9 mouse cellular contexts compared by ENCODE assay signal in the genomic region with DNA sequence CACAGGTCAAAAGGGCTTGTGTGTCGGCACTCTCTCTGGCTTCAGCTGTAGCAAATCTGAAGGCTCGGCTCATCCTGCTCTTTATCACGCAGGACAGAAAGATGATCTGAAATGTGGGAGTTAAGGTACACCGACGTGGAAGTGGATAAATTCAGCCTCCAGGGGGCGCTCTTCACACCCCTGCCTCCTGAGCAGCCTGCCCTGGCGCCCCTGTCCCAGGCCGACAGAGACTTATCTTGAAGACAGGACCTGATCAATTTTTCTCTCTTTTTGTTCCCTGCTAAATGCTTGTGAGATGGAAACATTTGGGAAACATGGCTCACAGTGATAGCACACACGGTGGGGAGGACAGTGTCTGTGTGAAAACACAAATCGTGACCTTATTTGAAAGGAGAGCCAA. TPM values are rescaled to one million over a fixed set of nuclear protein-coding genes. Genes with fewer than 3 reads are reported as not detected.
DNase-seq lines count a peak whose midpoint lies in the region; ATAC-seq and TF ChIP-seq lines count a peak whose summit lies in the region.
"Had no signal": no experiment of that assay in that cellular context is flagged by ENCODE, and none has a peak within 500 bp of the region (broad histone marks: within the 10 kb centered on the region; RNA-seq: fewer than 3 reads in every experiment).

No protein-coding gene starts in this region.

- peaks cover 17% of the 10 kb centered on the region for H3K36me3 ChIP-seq in forebrain, embryonic 10.5 days (replicated peaks)
- H3K36me3 ChIP-seq in midbrain, postnatal 0 days (ENCODE audit: insufficient read depth, low read length): peaks cover 23% of the 10 kb centered on the region
- H3K36me3 ChIP-seq: liver, embryonic 15.5 days had no signal

- 27% methylated on average over 10 of the region's 10 CpGs for whole genome bisulfite sequencing in forebrain, embryonic 10.5 days
- 19% methylated on average over 10 of the region's 10 CpGs for WGBS in midbrain, postnatal 0 days

- H3K9me3 ChIP-seq in forebrain, embryonic 10.5 days: no peaks in the 10 kb centered on the region
- no peaks in the 10 kb centered on the region for H3K9me3 ChIP-seq in midbrain, postnatal 0 days (ENCODE audit: low read length)
- H3K9me3 ChIP-seq: liver, embryonic 15.5 days had no signal

- no peak overlapping the region for H3K9ac ChIP-seq in midbrain, postnatal 0 days (replicated peaks; ENCODE audit: low read length, poor library complexity, severe bottlenecking)
- H3K9ac ChIP-seq: liver, embryonic 15.5 days had no signal

- DNase-seq in heart, adult 18-20 months: peak; percentile 31 to 61
- DNase-seq in heart, postnatal 25 days (ENCODE audit: low spot score): no peak
- peak; percentile 60 for DNase-seq in 416B (ENCODE audit: low read depth)
- DNase-seq in T-cell, adult 2 months (ENCODE audit: low spot score): peak; percentile 55
- DNase-seq in forebrain, embryonic 10.5 days (ENCODE audit: extremely low spot score, low spot score): peak; percentile 60
- peak; percentile 43 for DNase-seq in midbrain, postnatal 0 days (ENCODE audit: low spot score)
- DNase-seq in urinary bladder, postnatal 25 days (ENCODE audit: low spot score): no peak

- peak; percentile 54 for ATAC-seq in inflammation-experienced regulatory T-cells, adult 6 months
- ATAC-seq in midbrain, postnatal 0 days (ENCODE audit: low FRiP score): no peak

- no peaks in the 10 kb centered on the region for H3K27me3 ChIP-seq in forebrain, embryonic 10.5 days (ENCODE audit: poor library complexity, severe bottlenecking)
- no peaks in the 10 kb centered on the region for H3K27me3 ChIP-seq in midbrain, postnatal 0 days (ENCODE audit: insufficient read depth, low read length)

- H3K4me2 ChIP-seq in midbrain, postnatal 0 days (ENCODE audit: low read depth, low read length, poor library complexity, severe bottlenecking): no peak overlapping the region
- H3K4me2 ChIP-seq: liver, embryonic 15.5 days had no signal

- peak; percentile 83 for TF ChIP-seq CTCF in midbrain, postnatal 0 days (IDR thresholded peaks at IDR 0.05)

- intact Hi-C loops in heart, postnatal 25 days (cut with DNase I): no loop called here

- no peak overlapping the region for H3K4me3 ChIP-seq in forebrain, embryonic 10.5 days
- no peak overlapping the region for H3K4me3 ChIP-seq in midbrain, postnatal 0 days (ENCODE audit: low read depth, low read length)
- H3K4me3 ChIP-seq: liver, embryonic 15.5 days had no signal

- H3K27ac ChIP-seq in forebrain, embryonic 10.5 days: no peak overlapping the region
- no peak overlapping the region for H3K27ac ChIP-seq in midbrain, postnatal 0 days (ENCODE audit: low read depth, low read length)
- H3K27ac ChIP-seq: liver, embryonic 15.5 days had no signal

- peaks cover 16% of the 10 kb centered on the region for H3K4me1 ChIP-seq in forebrain, embryonic 10.5 days
- H3K4me1 ChIP-seq in midbrain, postnatal 0 days (ENCODE audit: insufficient read depth, low read length): no peaks in the 10 kb centered on the region
- H3K4me1 ChIP-seq: liver, embryonic 15.5 days had no signal

RNA-seq across cellular contexts. Expression of gene Tmem44, which starts 11.2 kb away (rescaled TPM):
- total RNA-seq in heart, adult 18-20 months (2021): 1 to 10 TPM; 3.8 to 4.4 TPM
- total RNA-seq in heart, postnatal 25 days (2021): 1 to 10 TPM; 6.5 to 7.8 TPM
- 18.8 and 19.9 TPM in 2 replicates for polyA plus RNA-seq in forebrain, embryonic 10.5 days (2016; fragmentation: Nextera tagmentation; extraction: Ambion mirVana)
- under 1 TPM; 0.17 to 0.81 (median 0.70) TPM for polyA plus RNA-seq in inflammation-experienced regulatory T-cells, adult 6 months (2017; shearing (Covaris generic))
- total RNA-seq in midbrain, postnatal 0 days (2014; rRNA removed): 114 and 124 TPM in 2 replicates
- 64.3 and 67.7 TPM in 2 replicates for polyA plus RNA-seq in midbrain, postnatal 0 days (2015; fragmentation: Nextera tagmentation; extraction: Ambion mirVana)

RNA-seq across cellular contexts. Expression of gene Lsg1, which starts 48.0 kb away (rescaled TPM):
- 10 to 100 TPM; 19.5 to 23.4 TPM for total RNA-seq in heart, adult 18-20 months (2021)
- 10 to 100 TPM; 16.9 to 18.8 TPM for total RNA-seq in heart, postnatal 25 days (2021)
- polyA plus RNA-seq in forebrain, embryonic 10.5 days (2016; fragmentation: Nextera tagmentation; extraction: Ambion mirVana): 86.6 and 87.4 TPM in 2 replicates
- polyA plus RNA-seq in inflammation-experienced regulatory T-cells, adult 6 months (2017; shearing (Covaris generic)): 10 to 100 TPM; 59.3 to 77.4 (median 74.7) TPM
- 16.5 and 17.5 TPM in 2 replicates for total RNA-seq in midbrain, postnatal 0 days (2014; rRNA removed)
- polyA plus RNA-seq in midbrain, postnatal 0 days (2015; fragmentation: Nextera tagmentation; extraction: Ambion mirVana): 38.1 and 43.7 TPM in 2 replicates

Comparison
In these comparisons a context has a peak if more than half of its experiments do, and no peak if none do; other contexts are left out.
1. DNase-seq: peak in heart, adult 18-20 months (2 of 2), 416B (single experiment), T-cell, adult 2 months (single experiment), forebrain, embryonic 10.5 days (single experiment) and midbrain, postnatal 0 days (single experiment); none in heart, postnatal 25 days (single experiment) and urinary bladder, postnatal 25 days (single experiment).
2. RNA of gene Tmem44, which starts 11.2 kb away (total RNA-seq): 114 to 124 TPM in midbrain, postnatal 0 days; 6.5 to 7.8 TPM in heart, postnatal 25 days and 3.8 to 4.4 TPM in heart, adult 18-20 months; every median in the first group is over 10 times any median in the second.